Mouse (Mus musculus): ENCODE results near the gene Scg3. TPM values are rescaled to one million over a fixed set of nuclear protein-coding genes. Genes with fewer than 3 reads are reported as not detected.
"Not testable (repeated sequence)": the region's sequence is repeated elsewhere in the genome, so short reads cannot be mapped to it uniquely, and the experiment has no call there.

The Scg3 gene
- polyA plus RNA-seq, 1 experiment from 2014 or later, result 133 TPM

DNA sequence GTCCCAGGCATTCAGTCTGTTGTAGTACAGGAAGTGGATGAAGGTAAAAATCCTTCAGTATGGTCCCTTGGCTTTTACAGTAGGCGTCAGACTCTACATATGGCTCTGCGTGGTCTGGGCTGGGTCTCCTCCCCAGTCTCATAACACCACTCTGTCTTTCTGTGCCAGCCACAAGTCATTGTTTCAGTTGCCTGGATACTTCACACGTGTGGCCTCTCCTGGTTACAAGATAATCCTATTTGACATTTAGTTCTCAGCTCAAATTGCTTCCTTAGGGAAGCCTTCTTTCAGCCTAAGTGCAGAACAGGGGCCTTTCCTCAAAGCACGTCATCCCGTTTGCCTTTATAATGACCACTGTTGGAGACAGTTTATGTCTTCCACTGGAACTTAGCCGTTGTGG is 11.1 kb downstream of the Scg3 start:
- Histone ChIP-seq H3K9me3 (ENCODE audit: control insufficient read depth, low read length) (no peaks in the 10 kb centered on the region), H3K27ac (ENCODE audit: low read depth, low read length) (no peak overlapping the region), H3K36me3 (ENCODE audit: control insufficient read depth, insufficient read depth, low read length) (peaks cover 30% of the 10 kb centered on the region), H3K9ac (replicated peaks; ENCODE audit: low read depth, low read length) (no peak overlapping the region), H3K4me2 (ENCODE audit: low read depth, low read length) (no peak overlapping the region), H3K4me1 (ENCODE audit: control insufficient read depth, insufficient read depth, low read length) (no peaks in the 10 kb centered on the region), H3K4me3 (ENCODE audit: low read depth, low read length) (no peak overlapping the region), H3K27me3 (ENCODE audit: control insufficient read depth, insufficient read depth, low read length) (no peaks in the 10 kb centered on the region)
- 76% methylated on average over 6 of the region's 6 CpGs for WGBS
- no peak for ATAC-seq (ENCODE audit: low read depth)

DNA sequence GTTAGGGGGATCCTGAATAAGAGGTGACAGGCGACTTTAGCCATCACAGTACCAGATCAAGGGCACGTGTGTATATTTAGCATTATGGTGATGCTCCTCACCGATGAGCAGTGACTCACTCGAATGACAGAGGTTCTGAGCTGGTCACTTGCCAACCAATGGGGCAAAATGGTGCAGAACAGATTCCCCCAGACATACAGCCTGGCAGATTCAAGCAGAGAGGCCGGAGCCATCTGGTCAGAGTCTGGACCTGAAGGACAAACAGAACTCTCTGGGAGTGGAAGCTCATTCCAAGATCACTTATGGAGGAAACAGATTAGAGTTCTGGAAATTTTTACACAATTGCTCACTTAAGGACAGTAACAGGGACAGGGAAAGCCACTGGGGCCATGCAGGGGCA is 17.2 kb downstream of the Scg3 start:
- Histone ChIP-seq H3K27ac (ENCODE audit: low read depth, low read length) (no peak overlapping the region), H3K9ac (replicated peaks; ENCODE audit: low read depth, low read length) (no peak overlapping the region), H3K4me2 (ENCODE audit: low read depth, low read length) (no peak overlapping the region), H3K4me1 (ENCODE audit: control insufficient read depth, insufficient read depth, low read length) (no peaks in the 10 kb centered on the region), H3K4me3 (ENCODE audit: low read depth, low read length) (no peak overlapping the region), H3K36me3 (ENCODE audit: control insufficient read depth, insufficient read depth, low read length) (peaks cover 25% of the 10 kb centered on the region), H3K27me3 (ENCODE audit: control insufficient read depth, insufficient read depth, low read length) (no peaks in the 10 kb centered on the region), H3K9me3 (ENCODE audit: control insufficient read depth, low read length) (no peaks in the 10 kb centered on the region)
- WGBS, result 81% methylated on average over 5 of the region's 5 CpGs
- ATAC-seq (ENCODE audit: low read depth), result no peak

DNA sequence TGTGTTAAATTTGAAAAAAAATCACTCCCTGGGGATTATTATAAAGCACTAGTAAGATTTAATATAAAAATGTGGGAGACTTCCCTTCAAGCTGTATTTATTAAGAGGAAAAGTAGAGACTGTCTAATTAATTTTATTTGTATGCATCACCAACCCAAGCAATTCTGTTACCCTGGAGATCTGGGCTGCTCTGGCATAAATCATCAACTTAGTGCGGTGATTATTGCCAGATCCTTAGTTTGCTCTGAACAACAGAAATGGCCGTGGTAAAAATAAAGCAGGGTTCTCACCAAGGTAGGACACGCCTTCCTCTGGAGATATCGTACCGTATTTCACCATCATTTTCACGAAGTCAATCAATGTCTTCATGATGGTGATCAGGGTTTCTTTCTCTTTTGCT is 18.5 kb downstream of the Scg3 start:
- Histone ChIP-seq H3K4me3 (ENCODE audit: low read depth, low read length) (no peak overlapping the region), H3K9ac (replicated peaks; ENCODE audit: low read depth, low read length) (no peak overlapping the region), H3K9me3 (ENCODE audit: control insufficient read depth, low read length) (no peaks in the 10 kb centered on the region), H3K27me3 (ENCODE audit: control insufficient read depth, insufficient read depth, low read length) (no peaks in the 10 kb centered on the region), H3K36me3 (ENCODE audit: control insufficient read depth, insufficient read depth, low read length) (peaks cover 25% of the 10 kb centered on the region), H3K4me2 (ENCODE audit: low read depth, low read length) (no peak overlapping the region), H3K27ac (ENCODE audit: low read depth, low read length) (no peak overlapping the region), H3K4me1 (ENCODE audit: control insufficient read depth, insufficient read depth, low read length) (no peaks in the 10 kb centered on the region)
- 73% methylated on average over 6 of the region's 6 CpGs for WGBS
- ATAC-seq (ENCODE audit: low read depth), result no peak

DNA sequence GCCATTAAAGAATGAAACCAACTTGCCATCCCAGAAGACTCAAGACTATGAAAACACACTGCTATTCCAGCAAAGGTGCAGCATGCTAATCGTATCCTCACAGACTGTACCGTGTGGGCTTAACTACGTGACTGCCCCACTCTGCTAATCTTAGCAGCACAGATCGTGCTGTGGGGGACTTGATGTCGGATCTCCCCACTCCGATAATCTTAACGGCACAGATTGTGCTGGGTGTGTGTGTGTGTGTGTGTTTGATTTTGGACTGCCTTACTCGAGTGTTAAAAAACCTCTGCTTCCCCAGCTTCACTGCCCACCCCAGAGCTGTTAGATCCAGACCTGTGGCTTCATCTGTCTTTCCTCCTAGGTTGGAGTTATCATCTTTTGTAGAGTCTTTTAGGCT is 22.9 kb downstream of the Scg3 start:
- Histone ChIP-seq H3K36me3 (ENCODE audit: control insufficient read depth, insufficient read depth, low read length) (peaks cover 28% of the 10 kb centered on the region), H3K27me3 (ENCODE audit: control insufficient read depth, insufficient read depth, low read length) (no peaks in the 10 kb centered on the region), H3K4me1 (ENCODE audit: control insufficient read depth, insufficient read depth, low read length) (no peaks in the 10 kb centered on the region), H3K27ac (ENCODE audit: low read depth, low read length) (no peak overlapping the region), H3K9ac (replicated peaks; ENCODE audit: low read depth, low read length) (no peak overlapping the region), H3K4me2 (ENCODE audit: low read depth, low read length) (no peak overlapping the region), H3K9me3 (ENCODE audit: control insufficient read depth, low read length) (no peaks in the 10 kb centered on the region), H3K4me3 (ENCODE audit: low read depth, low read length) (no peak overlapping the region)
- no peak for ATAC-seq (ENCODE audit: low read depth)
- 91% methylated on average over 8 of the region's 8 CpGs for WGBS

DNA sequence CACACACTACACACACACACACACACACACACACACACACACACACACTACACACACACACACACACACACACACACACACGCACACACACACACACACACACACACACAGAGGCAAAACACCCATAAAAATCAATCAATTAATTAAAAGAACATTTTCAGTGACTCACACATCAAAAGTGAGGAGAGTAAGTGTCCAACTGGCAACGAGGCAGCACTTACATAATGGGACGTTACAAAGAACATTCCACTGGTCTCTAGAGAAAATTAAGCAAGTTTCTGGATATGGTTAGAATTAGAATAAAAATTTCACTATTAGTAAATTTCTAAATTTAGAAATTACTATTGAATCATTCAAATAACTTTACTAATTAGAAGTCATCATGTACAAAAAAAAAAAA is 27.4 kb downstream of the Scg3 start:
- not testable (repeated sequence) for H3K4me2 ChIP-seq (ENCODE audit: low read depth, low read length); H3K9ac ChIP-seq (replicated peaks; ENCODE audit: low read depth, low read length); H3K4me1 ChIP-seq (ENCODE audit: control insufficient read depth, insufficient read depth, low read length); H3K4me3 ChIP-seq (ENCODE audit: low read depth, low read length); H3K27ac ChIP-seq (ENCODE audit: low read depth, low read length); ATAC-seq (ENCODE audit: low read depth); H3K27me3 ChIP-seq (ENCODE audit: control insufficient read depth, insufficient read depth, low read length); H3K9me3 ChIP-seq (ENCODE audit: control insufficient read depth, low read length)
- H3K36me3 ChIP-seq (ENCODE audit: control insufficient read depth, insufficient read depth, low read length), result peaks cover 29% of the 10 kb centered on the region
- WGBS, result 85% methylated on average over 3 of the region's 3 CpGs

DNA sequence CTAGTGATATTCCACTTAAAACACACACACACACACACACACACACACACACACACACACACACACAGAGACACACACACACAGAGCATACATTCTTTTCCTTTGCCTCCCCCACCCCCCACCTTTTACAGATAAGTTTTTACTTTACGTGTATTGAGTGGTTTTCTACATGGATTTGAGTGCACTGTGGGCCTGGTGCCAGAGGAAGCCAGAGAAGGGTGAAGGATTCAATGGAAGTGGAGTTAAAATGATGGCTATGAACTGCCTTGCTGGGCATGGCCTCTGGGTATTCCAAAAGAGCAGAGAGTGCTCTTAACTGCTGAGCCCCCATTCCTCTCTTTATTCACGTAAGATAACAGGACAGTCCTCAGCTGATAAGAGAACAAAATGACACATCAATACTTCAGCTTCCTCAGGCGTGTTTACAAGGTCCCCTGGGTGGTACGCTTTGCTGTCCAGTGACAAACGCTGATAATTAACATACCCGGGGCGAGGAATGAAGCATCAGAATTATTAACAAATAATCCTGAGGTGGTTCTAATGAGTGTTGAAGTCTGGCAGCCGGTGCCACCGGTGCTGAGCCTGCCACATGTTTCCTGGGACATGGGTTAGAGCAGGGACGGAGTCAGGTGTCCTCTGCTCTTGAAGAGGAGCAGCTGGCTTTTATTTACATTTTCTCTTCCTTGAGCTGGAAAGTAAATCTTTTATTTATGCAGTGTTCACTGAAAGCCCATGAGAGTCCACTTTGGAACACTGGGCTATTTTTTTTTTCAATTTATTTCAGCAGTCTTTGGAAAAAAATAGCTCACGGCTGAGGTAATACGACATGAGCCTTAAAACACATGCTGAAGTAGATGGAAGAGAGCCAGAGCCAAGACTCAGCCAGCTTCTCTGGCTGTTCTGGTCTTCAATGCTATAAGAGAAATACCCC is 29.6 kb downstream of the Scg3 start:
- Histone ChIP-seq H3K4me2 (ENCODE audit: low read depth, low read length) (no peak overlapping the region), H3K36me3 (ENCODE audit: control insufficient read depth, insufficient read depth, low read length) (peaks cover 37% of the 10 kb centered on the region), H3K9ac (replicated peaks; ENCODE audit: low read depth, low read length) (no peak overlapping the region), H3K4me1 (ENCODE audit: control insufficient read depth, insufficient read depth, low read length) (peaks cover 4% of the 10 kb centered on the region; the same call in 1 of the 2 replicates), H3K27me3 (ENCODE audit: control insufficient read depth, insufficient read depth, low read length) (no peaks in the 10 kb centered on the region), H3K27ac (ENCODE audit: low read depth, low read length) (no peak overlapping the region), H3K4me3 (ENCODE audit: low read depth, low read length) (no peak overlapping the region), H3K9me3 (ENCODE audit: control insufficient read depth, low read length) (no peaks in the 10 kb centered on the region)
- peak; percentile 54; the same call in 1 of the 2 replicates for ATAC-seq (ENCODE audit: low read depth)
- WGBS, result 40% methylated on average over 12 of the region's 12 CpGs

DNA sequence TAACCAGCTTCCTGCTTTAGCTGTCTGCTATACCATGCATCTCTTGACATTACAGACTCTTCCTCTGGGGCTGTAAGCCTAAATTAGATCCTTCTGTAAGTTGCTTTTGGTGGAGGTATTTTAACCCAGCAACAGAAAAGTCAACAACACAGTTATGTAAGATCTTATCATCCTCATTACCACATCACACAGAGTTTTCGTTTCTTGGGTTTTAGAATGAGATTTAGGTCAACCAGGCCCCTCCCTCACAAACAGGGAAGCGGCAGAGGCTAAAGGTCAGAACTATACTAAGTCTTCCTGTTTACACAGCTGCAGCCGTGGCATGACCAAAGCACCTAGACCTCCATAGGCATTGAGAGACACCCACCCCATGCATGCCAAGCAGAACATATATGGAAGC is 38.5 kb downstream of the Scg3 start:
- ATAC-seq (ENCODE audit: low read depth), result no peak
- Histone ChIP-seq H3K27ac (ENCODE audit: low read depth, low read length) (no peak overlapping the region), H3K4me2 (ENCODE audit: low read depth, low read length) (no peak overlapping the region), H3K27me3 (ENCODE audit: control insufficient read depth, insufficient read depth, low read length) (no peaks in the 10 kb centered on the region), H3K36me3 (ENCODE audit: control insufficient read depth, insufficient read depth, low read length) (peaks cover 48% of the 10 kb centered on the region), H3K9ac (replicated peaks; ENCODE audit: low read depth, low read length) (no peak overlapping the region), H3K4me3 (ENCODE audit: low read depth, low read length) (no peak overlapping the region), H3K9me3 (ENCODE audit: control insufficient read depth, low read length) (no peaks in the 10 kb centered on the region), H3K4me1 (ENCODE audit: control insufficient read depth, insufficient read depth, low read length) (no peaks in the 10 kb centered on the region)
- WGBS, result 76% methylated on average over 3 of the region's 3 CpGs

DNA sequence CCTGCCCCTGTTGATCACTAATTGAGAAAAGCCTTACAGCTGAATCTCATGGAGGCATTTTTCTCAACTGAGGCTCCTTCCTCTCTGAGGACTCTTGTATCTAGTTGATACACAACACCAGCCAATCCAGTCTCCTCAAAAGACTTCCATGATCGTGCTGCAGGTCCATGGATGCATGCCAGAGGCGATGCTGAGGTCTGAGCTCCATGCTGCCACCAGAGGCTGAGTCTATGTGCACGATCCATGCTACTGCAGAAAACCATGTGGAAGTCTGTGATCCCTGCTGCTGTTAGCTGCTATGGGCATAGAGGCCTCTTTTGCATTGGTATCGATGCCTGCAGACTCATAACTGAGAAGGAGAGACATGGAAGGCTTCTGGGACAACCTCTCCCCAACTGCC is 49.6 kb downstream of the Scg3 start:
- H3K4me1 ChIP-seq (ENCODE audit: control insufficient read depth, insufficient read depth, low read length), result no peaks in the 10 kb centered on the region
- H3K4me3 ChIP-seq (ENCODE audit: low read depth, low read length), result no peak overlapping the region
- no peaks in the 10 kb centered on the region for H3K27me3 ChIP-seq (ENCODE audit: control insufficient read depth, insufficient read depth, low read length)
- no peak overlapping the region for H3K4me2 ChIP-seq (ENCODE audit: low read depth, low read length)
- ATAC-seq (ENCODE audit: low read depth), result no peak
- H3K36me3 ChIP-seq (ENCODE audit: control insufficient read depth, insufficient read depth, low read length), result no peaks in the 10 kb centered on the region
- H3K9me3 ChIP-seq (ENCODE audit: control insufficient read depth, low read length), result no peaks in the 10 kb centered on the region
- WGBS, result 80% methylated on average over 4 of the region's 4 CpGs
- no peak overlapping the region for H3K27ac ChIP-seq (ENCODE audit: low read depth, low read length)
- no peak overlapping the region for H3K9ac ChIP-seq (replicated peaks; ENCODE audit: low read depth, low read length)

DNA sequence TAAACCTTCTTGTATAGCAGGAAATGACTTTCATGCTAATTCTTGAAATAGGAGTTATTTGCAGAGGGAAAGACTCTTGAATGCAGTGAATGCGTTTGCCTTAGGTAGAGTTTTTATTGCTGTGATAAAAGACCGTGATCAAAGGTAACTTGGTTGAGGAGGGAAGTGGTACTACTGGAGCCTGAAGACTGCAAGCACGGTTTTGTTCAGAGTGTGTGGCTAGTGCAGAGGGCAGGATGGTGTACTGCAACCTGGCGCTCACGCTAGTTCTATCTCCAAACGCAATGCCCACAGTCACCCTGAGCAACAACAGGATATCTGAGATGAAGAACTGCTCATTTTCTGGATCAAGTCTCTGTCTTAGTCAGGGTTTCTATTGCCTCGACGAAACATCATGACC is 50.3 kb downstream of the Scg3 start:
- ATAC-seq (ENCODE audit: low read depth), result no peak

More for the DNA sequence above, 50.3 kb downstream of the Scg3 start:
- Histone ChIP-seq H3K27me3 (ENCODE audit: control insufficient read depth, insufficient read depth, low read length) (no peaks in the 10 kb centered on the region), H3K36me3 (ENCODE audit: control insufficient read depth, insufficient read depth, low read length) (no peaks in the 10 kb centered on the region), H3K27ac (ENCODE audit: low read depth, low read length) (no peak overlapping the region), H3K9me3 (ENCODE audit: control insufficient read depth, low read length) (no peaks in the 10 kb centered on the region), H3K4me1 (ENCODE audit: control insufficient read depth, insufficient read depth, low read length) (no peaks in the 10 kb centered on the region), H3K4me3 (ENCODE audit: low read depth, low read length) (no peak overlapping the region), H3K9ac (replicated peaks; ENCODE audit: low read depth, low read length) (no peak overlapping the region), H3K4me2 (ENCODE audit: low read depth, low read length) (no peak overlapping the region)
- 81% methylated on average over 8 of the region's 8 CpGs for WGBS
